Mouse (Mus musculus): ENCODE data around the gene Gm21891. TPM values are rescaled to one million over a fixed set of nuclear protein-coding genes. Genes with fewer than 3 reads are reported as not detected.
"Not testable (repeated sequence)": the region's sequence is repeated elsewhere in the genome, so short reads cannot be mapped to it uniquely, and the experiment has no call there.

The Gm21891 gene
- not detected for polyA plus RNA-seq (2012; fragmentation: generic; extraction: Trizol)

DNA sequence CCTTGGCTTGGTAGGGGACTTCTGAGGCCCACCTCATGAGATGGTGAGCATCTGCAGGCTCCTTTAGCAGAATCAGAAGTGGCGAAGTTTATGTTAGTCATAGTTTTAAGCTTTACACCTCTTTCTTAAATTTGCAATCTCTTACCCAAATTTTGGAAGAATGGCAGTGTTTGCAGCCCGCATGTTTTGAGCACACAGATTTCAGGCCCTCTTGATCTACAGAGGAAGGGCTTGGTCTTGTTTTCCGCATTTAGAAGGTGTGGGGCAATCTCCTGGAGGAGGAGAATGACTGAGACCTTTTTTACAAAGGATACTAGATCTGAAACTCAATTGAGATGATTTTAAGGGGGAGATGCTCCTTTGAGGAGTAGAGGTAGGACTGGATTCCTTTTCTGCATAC lies at the start of gene Gm21891:
Gene Gm21891 (minus strand): TSS at position 101 of the 400 bp plus-strand sequence.
- not testable (repeated sequence) for H3K79me2 ChIP-seq (ENCODE audit: control insufficient read depth, insufficient read depth); H3K4me3 ChIP-seq; H3ac ChIP-seq (ENCODE audit: control insufficient read depth, insufficient read length); H3K4me2 ChIP-seq (ENCODE audit: low read depth); H3K36me3 ChIP-seq (ENCODE audit: control insufficient read depth, insufficient read depth); H3K27me3 ChIP-seq (ENCODE audit: control insufficient read depth, insufficient read depth, insufficient read length)

DNA sequence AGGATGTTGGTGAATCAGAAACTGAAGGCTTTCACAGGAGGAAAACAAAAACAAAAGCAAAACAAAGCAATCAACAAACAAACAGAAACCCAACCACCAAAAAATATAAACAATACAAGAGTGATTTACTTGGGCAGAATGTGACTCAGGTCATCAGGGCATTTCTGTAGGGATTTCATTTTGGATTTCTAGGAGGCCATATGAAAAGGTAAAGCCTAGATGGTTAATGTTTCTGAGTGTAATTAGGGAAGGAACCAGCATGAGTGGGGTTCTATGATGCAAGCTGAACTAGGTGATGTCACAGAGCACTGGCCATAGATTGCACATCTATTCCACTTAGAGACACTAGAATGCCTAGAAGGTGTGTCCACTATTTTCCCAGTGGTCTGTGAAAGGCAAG lies 28.4 kb upstream of the Gm21891 start, which contains the start of gene Gm21425:
Gene Gm21425 (plus strand): TSS at position 301 of the 400 bp plus-strand sequence.
- H3ac ChIP-seq (ENCODE audit: control insufficient read depth, insufficient read length); H3K4me2 ChIP-seq (ENCODE audit: low read depth); H3K36me3 ChIP-seq (ENCODE audit: control insufficient read depth, insufficient read depth); H3K4me3 ChIP-seq; H3K27me3 ChIP-seq (ENCODE audit: control insufficient read depth, insufficient read depth, insufficient read length); H3K79me2 ChIP-seq (ENCODE audit: control insufficient read depth, insufficient read depth): not testable (repeated sequence)

Other genes with a start within 250 kb of the Gm21891 start
- not detected for gene Gm20807, start 90.6 kb downstream of the Gm21891 start, polyA plus RNA-seq (2012; fragmentation: generic; extraction: Trizol)
- not detected for gene Gm21425, start 28.5 kb upstream of the Gm21891 start, polyA plus RNA-seq (2012; fragmentation: generic; extraction: Trizol)
- gene Gm21828, start 90.4 kb upstream of the Gm21891 start, polyA plus RNA-seq (2012; fragmentation: generic; extraction: Trizol) = not detected
- not detected for gene Gm21440, start 118.9 kb upstream of the Gm21891 start, polyA plus RNA-seq (2012; fragmentation: generic; extraction: Trizol)
- gene Gm21454, start 119.0 kb upstream of the Gm21891 start, polyA plus RNA-seq (2012; fragmentation: generic; extraction: Trizol) = not detected
- not detected for gene Gm21725, start 215.6 kb upstream of the Gm21891 start, polyA plus RNA-seq (2012; fragmentation: generic; extraction: Trizol)

All from myocyte (in vitro differentiated cells).